Mouse (Mus musculus): ENCODE measurements around the gene Def6.

DNA sequence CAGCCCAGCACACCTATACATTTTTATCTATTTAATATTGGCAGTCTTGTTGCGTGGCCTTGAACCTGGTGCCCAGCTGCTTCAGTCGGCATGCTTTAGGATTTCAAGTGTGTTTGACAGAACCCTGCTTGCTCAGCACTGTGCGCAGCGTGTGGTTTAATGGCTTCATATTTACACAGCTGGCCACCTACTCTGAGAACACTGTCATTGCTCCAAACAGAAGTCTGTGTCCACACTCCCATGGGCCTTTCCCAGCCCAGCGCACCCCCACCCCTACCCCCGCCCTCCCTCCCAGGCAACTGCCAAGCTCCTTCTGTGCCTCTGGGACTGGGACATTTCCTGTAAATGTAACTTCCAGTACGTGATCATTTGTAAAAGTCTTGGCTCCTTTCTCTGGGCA is 45.6 kb downstream of the Def6 start:
- TF ChIP-seq GATA1 (IDR thresholded peaks at IDR 0.05; ENCODE audit: borderline replicate concordance, low read length): no peak
- no peak for TF ChIP-seq FLI1 (IDR thresholded peaks at IDR 0.05; ENCODE audit: low read length)

Data from megakaryocyte, embryonic 14.5 days (primary cell).